Mouse (Mus musculus) left cerebral cortex, postnatal 25 days (tissue): ENCODE data around the gene Islr2. TPM values are rescaled to one million over a fixed set of nuclear protein-coding genes. Genes with fewer than 3 reads are reported as not detected.
A peak's percentile ranks its signal among the peaks of the same experiment; 100 is the strongest.
"Not testable (repeated sequence)": the region's sequence is repeated elsewhere in the genome, so short reads cannot be mapped to it uniquely, and the experiment has no call there.

Experiments
- DNase-seq, 2 experiments: peaks; one replicate each; pipeline ENCODE4 v3.0.0; 2022; ENCODE audit warnings: low spot score in 2 of 2, mixed read lengths in 1 of 2
- intact Hi-C: fragments of 180-260 bp; cut with DNase I; formaldehyde crosslinking; loops from one replicate; pipeline ENCODE4 v1.15.1; 2025
- total RNA-seq, 2 experiments: library from RNA; stranded (reverse); gene quantifications; 2 replicates each; pipeline ENCODE4 v1.2.3; 2021

Gene Islr2
- total RNA-seq: 10 to 100 TPM; 72.2 to 76.7 TPM

GRCm38 (mm10) chr9:58203516-58204447, at the start of gene Islr2, which contains the start of gene Islr:
Gene Islr2 (minus strand): TSS chr9:58204319.
Gene Islr (minus strand): TSS chr9:58204306.
- peak; percentile 52 to 61 for DNase-seq
- intact Hi-C loops: loop anchor here (1.0 to 10.0 kb wide), 4 partner anchors 116 to 269 kb away; no protein-coding TSS in a partner anchor

GRCm38 (mm10) chr9:58253805-58254122, 49.6 kb upstream of the Islr2 start:
- DNase-seq, intact Hi-C loops: not testable (repeated sequence)

DNA sequence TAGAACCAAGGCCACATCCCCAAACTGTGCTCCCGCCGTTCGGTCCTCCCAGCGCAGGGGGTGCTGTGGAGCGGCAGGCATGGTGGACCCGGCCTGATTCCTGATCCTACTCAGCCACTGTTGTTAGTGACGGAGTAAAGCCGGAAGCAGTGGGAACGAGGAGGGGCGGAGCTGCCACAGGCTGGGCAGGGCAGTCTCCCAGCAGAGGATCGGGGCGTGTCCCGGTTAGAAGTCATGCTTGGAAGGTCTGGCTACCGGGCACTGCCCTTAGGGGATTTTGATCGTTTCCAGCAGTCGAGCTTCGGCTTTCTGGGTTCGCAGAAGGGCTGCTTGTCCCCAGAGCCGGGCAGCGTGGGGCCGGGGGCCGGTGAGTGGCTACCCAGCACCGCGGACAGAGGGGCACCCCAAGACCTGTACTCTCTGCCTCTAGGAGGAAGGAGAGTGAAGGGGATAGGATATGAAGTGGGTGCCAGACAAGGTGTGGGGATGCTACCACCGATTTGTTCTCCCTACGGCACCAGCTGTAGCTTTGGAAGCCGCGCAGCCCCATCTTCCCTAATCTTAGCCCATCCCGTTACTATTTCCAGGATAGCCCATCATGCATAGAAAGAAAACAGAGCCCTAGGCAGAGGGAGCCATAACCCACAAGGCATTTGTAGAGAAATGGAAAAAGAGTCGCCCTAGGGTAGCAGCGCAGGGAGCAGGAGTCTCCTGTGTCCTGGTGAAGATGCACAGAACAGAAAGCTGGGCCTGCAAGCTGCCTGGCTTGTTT, 49.1 kb upstream of the Islr2 start, which contains the start of gene Stoml1:
Gene Stoml1, plus strand, starts transcription at position 132 of the 772 bp plus-strand sequence.
- intact Hi-C loops: no loop called here
- peak; percentile 91 to 96 for DNase-seq

DNA sequence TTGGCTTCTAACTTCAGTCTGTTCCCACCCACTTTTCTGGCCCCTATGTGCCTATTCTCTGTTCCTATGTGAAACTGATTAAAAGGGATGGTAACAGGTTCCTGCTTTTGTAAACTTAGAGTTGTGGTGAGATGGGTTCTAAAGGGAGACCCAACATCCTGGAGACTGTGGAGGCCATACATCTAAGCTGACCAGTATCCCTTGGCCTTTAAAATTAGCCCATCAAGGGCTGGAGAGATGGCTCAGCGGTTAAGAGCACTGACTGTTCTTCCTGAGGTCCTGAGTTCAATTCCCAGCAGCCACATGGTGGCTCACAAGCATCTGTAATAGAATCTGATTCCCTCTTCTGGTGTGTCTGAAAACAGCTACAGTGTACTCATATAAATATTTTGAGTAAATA, 46.6 kb upstream of the Islr2 start:
- DNase-seq, intact Hi-C loops: not testable (repeated sequence)

DNA sequence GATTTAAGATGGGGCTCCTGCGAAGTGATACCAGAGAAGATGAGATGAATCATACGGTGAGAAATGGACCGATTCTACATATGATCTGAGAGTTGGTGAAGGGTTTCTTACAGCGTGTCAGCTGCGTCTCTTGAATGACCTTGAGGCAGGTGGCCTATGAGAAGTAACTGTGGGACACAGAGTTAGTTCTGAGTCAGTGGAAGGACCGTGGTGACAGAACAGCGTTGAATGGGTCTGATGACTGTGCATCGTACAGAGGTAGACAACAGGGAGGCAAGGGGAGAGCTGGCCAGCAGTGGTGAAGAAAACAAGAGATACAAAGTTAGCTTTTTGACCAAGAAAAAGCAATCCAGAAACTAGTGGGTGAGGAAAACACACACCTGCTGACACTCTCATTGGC, 46.2 kb upstream of the Islr2 start:
- no peak for DNase-seq

GRCm38 (mm10) chr9:58249592-58250192, 45.6 kb upstream of the Islr2 start, which contains the start of gene Pml:
Gene Pml (minus strand): TSS chr9:58249786.
- intact Hi-C loops: no loop called here
- peak; percentile 54 to 70 for DNase-seq

More for the DNA sequence above, 46.2 kb upstream of the Islr2 start:
- intact Hi-C loops: no loop called here

DNA sequence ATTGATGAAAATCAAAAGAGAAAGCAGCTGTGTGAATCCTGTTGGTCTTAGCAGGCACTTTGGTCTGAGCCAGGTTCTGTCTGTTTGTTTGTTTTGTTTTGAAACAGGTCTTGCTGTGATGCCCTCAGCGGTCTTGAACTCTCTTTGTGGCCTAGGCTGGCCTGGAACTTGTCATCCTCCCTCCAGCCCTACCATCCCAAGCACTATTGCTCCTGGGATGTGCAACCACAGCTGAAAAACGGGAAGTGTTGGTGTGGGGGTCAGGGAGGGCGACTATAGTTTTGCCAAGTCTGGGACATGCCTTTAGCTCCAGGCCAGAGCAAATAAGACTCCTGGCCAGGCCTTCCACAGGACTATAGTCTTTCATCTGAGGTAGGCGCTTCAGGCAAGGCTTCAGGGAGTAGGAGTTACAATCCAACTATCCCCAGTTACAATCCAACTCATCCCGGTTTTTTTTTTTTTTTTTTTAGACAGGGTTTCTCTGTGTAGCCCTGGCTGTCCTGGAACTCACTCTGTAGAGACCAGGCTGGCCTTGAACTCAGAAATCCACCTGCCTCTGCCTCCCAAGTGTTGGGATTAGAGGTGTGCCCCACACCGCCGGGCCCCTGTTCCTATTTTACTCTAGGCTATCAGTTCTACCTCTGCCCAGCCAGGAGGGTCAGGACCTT, 44.8 kb upstream of the Islr2 start:
- no peak for DNase-seq
- intact Hi-C loops: no loop called here

- peak; percentile 77 to 86 for DNase-seq
- intact Hi-C loops: no loop called here
Measured at GRCm38 (mm10) chr9:58247064-58247759, 43.1 kb upstream of the Islr2 start.

GRCm38 (mm10) chr9:58246083-58246591, 42.0 kb upstream of the Islr2 start:
- intact Hi-C loops: no loop called here
- no peak for DNase-seq

- intact Hi-C loops: no loop called here
- no peak for DNase-seq
Measured at GRCm38 (mm10) chr9:58243696-58244095, 39.6 kb upstream of the Islr2 start.

- intact Hi-C loops: no loop called here
- peak in 1 of 2 experiments; percentile 74 for DNase-seq
Measured at GRCm38 (mm10) chr9:58242696-58243095, 38.6 kb upstream of the Islr2 start.

GRCm38 (mm10) chr9:58241780-58242485, 37.8 kb upstream of the Islr2 start:
- intact Hi-C loops: no loop called here
- no peak for DNase-seq

DNA sequence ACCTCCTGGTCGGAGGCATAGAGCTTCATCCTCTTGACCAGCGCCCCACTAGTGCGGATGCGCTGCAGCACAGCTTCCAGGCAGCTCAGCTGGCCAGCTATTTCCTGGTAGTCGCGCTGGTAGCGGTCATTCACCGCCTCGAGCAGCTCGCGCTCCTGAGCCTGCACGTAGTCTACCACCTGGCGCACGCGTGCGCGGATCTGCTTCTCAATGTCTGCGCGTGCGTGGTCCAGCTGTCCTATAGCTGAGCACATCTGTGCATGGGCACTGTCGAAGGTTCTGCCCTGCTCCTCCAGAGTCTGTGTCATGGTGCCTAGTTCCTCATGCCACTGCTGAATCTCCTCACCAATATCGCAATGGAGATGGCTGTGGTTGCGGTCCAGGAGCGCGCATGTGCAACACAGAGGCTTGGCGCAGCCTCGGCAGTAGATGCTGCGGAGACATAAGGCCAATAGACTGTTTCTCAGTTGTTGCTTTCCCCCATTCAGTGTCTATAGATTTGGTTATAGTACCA, 30.4 kb upstream of the Islr2 start:
- DNase-seq: no peak
- intact Hi-C loops: no loop called here

GRCm38 (mm10) chr9:58232374-58232773, 28.3 kb upstream of the Islr2 start:
- intact Hi-C loops: no loop called here

GRCm38 (mm10) chr9:58231746-58232145, 27.6 kb upstream of the Islr2 start:
- intact Hi-C loops: no loop called here
- no peak for DNase-seq

More at GRCm38 (mm10) chr9:58232374-58232773, 28.3 kb upstream of the Islr2 start:
- DNase-seq: no peak

DNA sequence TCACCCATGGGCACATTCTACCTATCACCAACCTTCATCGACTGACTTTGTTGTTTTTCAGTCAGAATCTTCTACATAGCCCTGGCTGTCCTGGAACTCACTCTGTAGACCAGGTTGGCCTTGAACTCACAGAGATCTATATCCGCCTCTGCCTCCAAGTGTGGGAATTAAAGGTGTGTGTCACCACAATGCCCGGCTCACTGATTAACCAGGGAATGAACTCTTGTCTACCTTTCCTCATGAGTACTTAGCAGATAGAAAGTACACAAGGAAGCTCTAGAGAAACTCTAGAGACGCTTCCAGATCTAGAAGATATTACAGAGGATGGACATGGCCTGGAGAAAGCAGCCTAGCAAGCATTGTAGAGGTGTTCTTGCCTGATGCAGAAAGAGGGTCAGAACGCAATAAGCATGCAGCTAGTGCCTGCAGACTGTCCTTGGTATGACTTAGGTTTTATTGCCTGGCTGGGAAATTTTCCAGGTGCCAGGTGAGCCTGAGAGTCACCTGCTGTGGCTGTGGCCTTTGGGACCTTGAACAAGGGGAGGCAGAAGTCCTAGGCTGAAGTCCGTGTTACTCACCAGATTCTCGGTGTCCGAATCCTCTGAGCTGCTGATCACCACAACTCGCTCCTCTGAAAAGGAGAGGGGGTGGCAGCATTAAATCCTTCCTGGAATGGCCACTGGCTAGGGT, 24.8 kb upstream of the Islr2 start:
- DNase-seq: no peak

More for the DNA sequence above, 24.8 kb upstream of the Islr2 start:
- intact Hi-C loops: no loop called here
